Mouse (Mus musculus): ENCODE data around the gene Npm1.

Npm1 gene

GRCm38 (mm10) chr11:33146143-33146497 is 16.9 kb downstream of the Npm1 start:
- peak overlapping the region; percentile 86 for H3K4me3 ChIP-seq (replicated peaks; ENCODE audit: low read length)
- H3K4me1 ChIP-seq (replicated peaks; ENCODE audit: low read depth, low read length), result peaks cover 57% of the 10 kb centered on the region
- H3K27me3 ChIP-seq (ENCODE audit: insufficient read depth, low read length), result peaks cover 48% of the 10 kb centered on the region
- TF ChIP-seq NANOG (IDR thresholded peaks at IDR 0.05; ENCODE audit: borderline replicate concordance, low read length), result no peak
- TF ChIP-seq CTCF (conservative IDR thresholded peaks at IDR 0.05; ENCODE audit: low read length), result no peak
- H3K9me3 ChIP-seq (ENCODE audit: low read length), result no peaks in the 10 kb centered on the region
- H3K36me3 ChIP-seq (ENCODE audit: insufficient read depth, low read length), result peaks cover 24% of the 10 kb centered on the region

DNA sequence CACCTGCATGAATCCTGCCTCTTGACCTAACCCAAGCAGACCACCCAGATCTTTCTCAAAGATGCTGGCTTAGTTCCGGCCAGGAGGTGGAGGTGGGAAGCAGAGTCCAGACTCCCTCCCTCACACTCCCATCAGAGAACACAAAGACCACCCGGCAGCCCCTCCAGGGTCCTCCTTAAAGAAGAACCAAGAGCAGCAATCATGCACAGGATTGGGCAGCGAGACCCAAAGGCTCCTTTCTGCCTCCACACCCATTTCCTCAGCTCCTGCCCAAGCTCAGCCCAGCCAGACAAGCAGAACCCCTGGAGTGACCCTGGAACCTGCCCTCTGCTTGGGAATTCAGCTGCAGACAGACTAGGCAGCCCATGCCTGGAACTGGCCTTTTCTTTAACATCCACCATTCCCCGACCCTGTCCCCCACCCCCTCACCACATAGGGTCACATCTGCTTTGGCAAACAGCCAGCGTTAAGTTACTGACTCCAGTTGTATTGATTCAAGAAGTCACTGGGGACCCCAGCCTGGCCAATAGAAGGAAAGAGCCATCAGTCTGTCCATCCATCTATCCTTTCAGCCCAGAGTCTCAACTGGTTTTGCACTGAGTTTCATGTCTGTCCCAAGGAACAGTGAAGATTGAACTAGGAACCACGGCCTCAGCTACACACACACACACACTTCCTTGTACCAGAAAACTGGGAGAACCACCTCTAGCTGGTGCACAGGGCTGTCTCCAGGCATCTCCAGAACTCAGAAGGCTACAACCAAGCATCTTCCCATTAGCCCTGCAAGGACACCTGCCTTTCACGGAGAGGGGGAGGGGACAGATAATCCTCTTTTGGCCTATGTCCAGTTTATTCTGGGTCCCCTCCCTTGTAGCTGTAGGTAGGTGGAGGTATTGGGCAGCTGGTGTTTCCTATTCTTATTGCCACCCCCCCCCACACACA is 17.5 kb downstream of the Npm1 start:
- peaks cover 48% of the 10 kb centered on the region for H3K27me3 ChIP-seq (ENCODE audit: insufficient read depth, low read length)
- H3K36me3 ChIP-seq (ENCODE audit: insufficient read depth, low read length), result peaks cover 24% of the 10 kb centered on the region
- H3K4me1 ChIP-seq (replicated peaks; ENCODE audit: low read depth, low read length), result peaks cover 57% of the 10 kb centered on the region
- H3K9me3 ChIP-seq (ENCODE audit: low read length), result no peaks in the 10 kb centered on the region
- TF ChIP-seq CTCF (conservative IDR thresholded peaks at IDR 0.05; ENCODE audit: low read length) (no peak), NANOG (IDR thresholded peaks at IDR 0.05; ENCODE audit: borderline replicate concordance, low read length) (no peak)
- peak overlapping the region; percentile 21 for H3K4me3 ChIP-seq (replicated peaks; ENCODE audit: low read length)

DNA sequence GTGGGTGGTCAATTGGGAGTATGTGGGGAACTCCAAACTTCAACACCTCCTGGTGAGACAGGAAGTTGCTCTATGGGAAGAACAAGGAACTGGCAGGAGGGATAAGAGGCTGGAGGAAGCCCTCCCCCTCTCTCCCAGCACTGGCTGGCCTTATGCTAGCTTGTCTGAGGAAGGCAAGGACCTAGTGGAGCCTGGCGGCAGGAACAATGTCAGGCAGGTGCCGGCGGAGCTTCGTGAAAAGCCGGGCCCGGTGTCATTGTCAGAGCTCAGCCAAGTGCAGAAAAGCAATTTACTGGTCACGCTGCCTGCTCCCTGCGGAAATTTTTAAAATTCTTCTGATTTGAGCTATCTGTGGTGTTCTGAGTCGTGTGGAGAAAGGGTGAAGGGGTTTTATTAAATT is 19.1 kb downstream of the Npm1 start:
- peaks cover 56% of the 10 kb centered on the region for H3K4me1 ChIP-seq (replicated peaks; ENCODE audit: low read depth, low read length)
- peak overlapping the region; percentile 23; the same call in 1 of the 2 replicates for H3K4me3 ChIP-seq (replicated peaks; ENCODE audit: low read length)
- peaks cover 62% of the 10 kb centered on the region for H3K27me3 ChIP-seq (ENCODE audit: insufficient read depth, low read length)

DNA sequence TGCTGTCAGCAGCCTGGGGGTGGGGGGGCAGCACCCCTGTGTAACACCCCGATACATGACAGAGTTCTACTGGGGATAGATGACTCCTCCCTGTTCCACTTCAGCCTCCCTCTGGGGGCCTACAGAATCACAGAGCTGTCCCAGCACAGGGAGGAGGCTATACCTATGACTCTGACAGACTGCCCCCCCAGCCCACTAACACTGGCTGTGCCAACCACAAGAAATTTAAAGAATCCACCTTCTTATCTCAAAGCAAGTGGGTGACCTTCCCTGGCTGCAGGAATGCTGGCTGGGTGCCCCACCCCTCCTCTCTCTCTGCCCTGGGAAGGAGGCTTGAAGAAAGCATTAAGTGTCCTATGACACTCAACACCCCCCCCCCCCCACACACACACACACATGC is 20.2 kb downstream of the Npm1 start:
- H3K27me3 ChIP-seq (ENCODE audit: insufficient read depth, low read length), result peaks cover 59% of the 10 kb centered on the region
- H3K4me3 ChIP-seq (replicated peaks; ENCODE audit: low read length), result no peak overlapping the region
- no peak for TF ChIP-seq POU5F1 (IDR thresholded peaks at IDR 0.05; ENCODE audit: borderline replicate concordance, low read length)
- TF ChIP-seq NANOG (IDR thresholded peaks at IDR 0.05; ENCODE audit: borderline replicate concordance, low read length), result no peak
- TF ChIP-seq CTCF (conservative IDR thresholded peaks at IDR 0.05; ENCODE audit: low read length), result no peak
- H3K9me3 ChIP-seq (ENCODE audit: low read length), result no peaks in the 10 kb centered on the region
- H3K36me3 ChIP-seq (ENCODE audit: insufficient read depth, low read length), result peaks cover 17% of the 10 kb centered on the region
- peaks cover 48% of the 10 kb centered on the region for H3K4me1 ChIP-seq (replicated peaks; ENCODE audit: low read depth, low read length)

More for the DNA sequence above, 19.1 kb downstream of the Npm1 start:
- H3K9me3 ChIP-seq (ENCODE audit: low read length), result no peaks in the 10 kb centered on the region
- H3K36me3 ChIP-seq (ENCODE audit: insufficient read depth, low read length), result peaks cover 19% of the 10 kb centered on the region
- no peak for TF ChIP-seq POU5F1 (IDR thresholded peaks at IDR 0.05; ENCODE audit: borderline replicate concordance, low read length)
- no peak for TF ChIP-seq NANOG (IDR thresholded peaks at IDR 0.05; ENCODE audit: borderline replicate concordance, low read length)
- no peak for TF ChIP-seq CTCF (conservative IDR thresholded peaks at IDR 0.05; ENCODE audit: low read length)

- peaks cover 55% of the 10 kb centered on the region for H3K27me3 ChIP-seq (ENCODE audit: insufficient read depth, low read length)
- peaks cover 17% of the 10 kb centered on the region for H3K36me3 ChIP-seq (ENCODE audit: insufficient read depth, low read length)
- peaks cover 30% of the 10 kb centered on the region for H3K4me1 ChIP-seq (replicated peaks; ENCODE audit: low read depth, low read length)
- H3K4me3 ChIP-seq (replicated peaks; ENCODE audit: low read length), result no peak overlapping the region
- TF ChIP-seq CTCF (conservative IDR thresholded peaks at IDR 0.05; ENCODE audit: low read length) (no peak), POU5F1 (IDR thresholded peaks at IDR 0.05; ENCODE audit: borderline replicate concordance, low read length) (no peak), NANOG (IDR thresholded peaks at IDR 0.05; ENCODE audit: borderline replicate concordance, low read length) (no peak)
- no peaks in the 10 kb centered on the region for H3K9me3 ChIP-seq (ENCODE audit: low read length)
These were observed 22.9 kb downstream of the Npm1 start for GRCm38 (mm10) chr11:33140111-33140460.

DNA sequence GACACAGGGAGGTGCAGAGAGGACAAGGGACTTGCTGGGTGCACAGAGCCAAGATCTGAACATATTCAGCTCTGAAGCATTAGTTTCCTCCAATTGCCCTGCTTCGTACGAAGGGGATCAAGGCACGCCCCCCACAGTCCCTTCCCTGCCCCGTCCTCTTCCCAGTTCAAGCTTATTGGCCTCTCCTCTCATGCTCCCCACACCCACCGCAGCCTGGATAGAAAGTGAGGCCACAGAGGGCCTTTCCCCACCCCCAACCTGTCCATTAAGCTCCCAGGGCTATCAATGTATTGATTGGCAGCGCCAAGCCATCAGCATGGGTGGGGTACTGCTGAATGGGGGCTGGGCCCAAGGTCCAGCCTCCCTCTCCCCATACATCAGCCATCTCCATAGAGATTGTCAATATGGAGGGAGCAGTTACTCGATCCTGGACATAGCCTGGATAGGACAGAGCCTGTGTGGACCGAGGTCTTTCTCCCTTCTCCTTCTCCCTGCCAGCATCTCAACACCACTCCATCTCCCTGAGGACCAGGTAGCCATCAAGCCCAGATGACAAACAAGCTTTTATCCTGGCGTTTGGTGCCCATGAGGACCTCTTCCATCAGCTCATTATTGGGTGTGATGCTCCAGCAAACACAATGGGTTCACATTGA is 23.4 kb downstream of the Npm1 start:
- TF ChIP-seq CTCF (conservative IDR thresholded peaks at IDR 0.05; ENCODE audit: low read length), result no peak
- no peak for TF ChIP-seq NANOG (IDR thresholded peaks at IDR 0.05; ENCODE audit: borderline replicate concordance, low read length)
- TF ChIP-seq POU5F1 (IDR thresholded peaks at IDR 0.05; ENCODE audit: borderline replicate concordance, low read length), result no peak
- H3K9me3 ChIP-seq (ENCODE audit: low read length), result no peaks in the 10 kb centered on the region
- no peak overlapping the region for H3K4me3 ChIP-seq (replicated peaks; ENCODE audit: low read length)
- H3K27me3 ChIP-seq (ENCODE audit: insufficient read depth, low read length), result peaks cover 55% of the 10 kb centered on the region
- peaks cover 19% of the 10 kb centered on the region for H3K36me3 ChIP-seq (ENCODE audit: insufficient read depth, low read length)
- peaks cover 25% of the 10 kb centered on the region for H3K4me1 ChIP-seq (replicated peaks; ENCODE audit: low read depth, low read length)

DNA sequence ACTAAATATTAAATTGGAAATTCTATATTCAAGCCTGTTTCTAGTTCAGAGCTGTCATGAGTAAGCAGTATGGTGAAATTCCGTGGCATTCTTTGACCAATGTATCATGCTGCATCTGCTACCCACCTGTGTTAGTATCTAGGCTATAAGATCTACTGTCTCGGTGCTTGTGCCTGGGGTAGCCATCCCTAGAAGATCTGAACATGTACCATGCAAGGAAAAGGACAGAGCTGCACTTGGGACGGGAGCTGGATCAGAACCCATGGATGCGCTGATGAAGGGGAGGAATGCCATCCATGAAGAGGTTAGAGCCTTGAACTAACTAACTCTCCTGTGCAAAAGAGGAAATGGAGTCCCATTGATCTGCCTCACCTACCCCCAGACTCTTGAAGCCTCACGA is 24.3 kb downstream of the Npm1 start:
- peaks cover 16% of the 10 kb centered on the region for H3K4me1 ChIP-seq (replicated peaks; ENCODE audit: low read depth, low read length)
- no peak overlapping the region for H3K4me3 ChIP-seq (replicated peaks; ENCODE audit: low read length)
- peaks cover 48% of the 10 kb centered on the region for H3K27me3 ChIP-seq (ENCODE audit: insufficient read depth, low read length)
- H3K36me3 ChIP-seq (ENCODE audit: insufficient read depth, low read length), result peaks cover 27% of the 10 kb centered on the region
- H3K9me3 ChIP-seq (ENCODE audit: low read length), result no peaks in the 10 kb centered on the region
- TF ChIP-seq CTCF (conservative IDR thresholded peaks at IDR 0.05; ENCODE audit: low read length), result no peak
- no peak for TF ChIP-seq POU5F1 (IDR thresholded peaks at IDR 0.05; ENCODE audit: borderline replicate concordance, low read length)
- no peak for TF ChIP-seq NANOG (IDR thresholded peaks at IDR 0.05; ENCODE audit: borderline replicate concordance, low read length)

GRCm38 (mm10) chr11:33134391-33134986 is 28.5 kb downstream of the Npm1 start:
- Histone ChIP-seq H3K27me3 (ENCODE audit: insufficient read depth, low read length) (peaks cover 33% of the 10 kb centered on the region), H3K36me3 (ENCODE audit: insufficient read depth, low read length) (peaks cover 42% of the 10 kb centered on the region), H3K4me1 (replicated peaks; ENCODE audit: low read depth, low read length) (peaks cover 14% of the 10 kb centered on the region; the same call in 1 of the 2 replicates), H3K4me3 (replicated peaks; ENCODE audit: low read length) (no peak overlapping the region), H3K9me3 (ENCODE audit: low read length) (no peaks in the 10 kb centered on the region)
- TF ChIP-seq POU5F1 (IDR thresholded peaks at IDR 0.05; ENCODE audit: borderline replicate concordance, low read length), result no peak
- TF ChIP-seq CTCF (conservative IDR thresholded peaks at IDR 0.05; ENCODE audit: low read length), result no peak
- no peak for TF ChIP-seq NANOG (IDR thresholded peaks at IDR 0.05; ENCODE audit: borderline replicate concordance, low read length)
